Mouse (Mus musculus): ENCODE data around the gene Ntn1.
A peak's percentile ranks its signal among the peaks of the same experiment; 100 is the strongest.

Gene Ntn1

GRCm38 (mm10) chr11:68330398-68331116, 70.1 kb downstream of the Ntn1 start:
- DNase-seq: peak; percentile 89

- no peak for DNase-seq
Observed at GRCm38 (mm10) chr11:68324863-68325262, 75.8 kb downstream of the Ntn1 start.

DNA sequence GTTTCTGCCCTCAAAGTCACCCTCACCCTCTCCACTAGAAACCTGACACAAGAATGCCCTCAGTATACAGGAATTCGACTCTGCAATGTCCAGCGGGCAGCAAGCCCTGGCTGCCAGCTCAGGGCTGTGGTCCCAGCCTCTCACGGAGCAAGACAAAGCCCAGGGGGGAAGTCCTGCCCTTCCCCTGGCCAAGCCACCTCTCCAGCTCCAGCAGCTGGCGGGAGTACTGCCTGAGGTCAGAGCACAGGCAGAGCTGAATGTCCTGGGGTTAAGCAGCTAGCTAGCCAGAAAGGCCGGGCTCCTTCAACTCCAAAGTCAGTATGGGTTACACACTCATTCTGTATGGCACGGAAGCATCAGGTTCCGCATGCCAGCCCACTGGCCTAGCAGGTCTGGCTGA, 79.2 kb downstream of the Ntn1 start:
- DNase-seq: peak; percentile 98

- peak; percentile 84 for DNase-seq
Observed at GRCm38 (mm10) chr11:68315551-68316130, 85.0 kb downstream of the Ntn1 start.

GRCm38 (mm10) chr11:68313861-68314260, 86.8 kb downstream of the Ntn1 start:
- DNase-seq: peak; percentile 94

- DNase-seq: no peak
Observed at GRCm38 (mm10) chr11:68313065-68313464, 87.6 kb downstream of the Ntn1 start.

GRCm38 (mm10) chr11:68308911-68309580, 91.6 kb downstream of the Ntn1 start:
- DNase-seq: peak; percentile 92

- DNase-seq: no peak
Observed at GRCm38 (mm10) chr11:68305997-68306396, 94.6 kb downstream of the Ntn1 start.

DNA sequence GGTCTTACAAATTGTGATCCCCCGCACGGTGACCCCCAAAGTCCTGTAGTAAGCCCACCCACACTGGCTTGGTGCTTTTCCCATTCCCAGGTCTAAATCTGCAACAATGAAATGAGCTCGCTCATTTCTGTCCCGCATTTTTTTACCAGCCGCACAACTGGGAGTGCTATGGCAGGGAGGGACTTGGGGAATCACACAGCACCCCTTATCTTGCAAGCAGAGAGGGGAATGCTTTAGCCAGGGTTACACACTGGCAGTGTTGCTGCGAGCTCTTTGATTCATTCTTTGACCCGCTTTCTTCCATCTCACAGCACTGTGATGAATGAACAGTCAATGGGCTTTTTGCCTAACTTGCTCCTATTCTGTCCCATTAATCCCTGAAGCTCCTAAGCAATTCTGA, 98.3 kb downstream of the Ntn1 start:
- DNase-seq: no peak

DNA sequence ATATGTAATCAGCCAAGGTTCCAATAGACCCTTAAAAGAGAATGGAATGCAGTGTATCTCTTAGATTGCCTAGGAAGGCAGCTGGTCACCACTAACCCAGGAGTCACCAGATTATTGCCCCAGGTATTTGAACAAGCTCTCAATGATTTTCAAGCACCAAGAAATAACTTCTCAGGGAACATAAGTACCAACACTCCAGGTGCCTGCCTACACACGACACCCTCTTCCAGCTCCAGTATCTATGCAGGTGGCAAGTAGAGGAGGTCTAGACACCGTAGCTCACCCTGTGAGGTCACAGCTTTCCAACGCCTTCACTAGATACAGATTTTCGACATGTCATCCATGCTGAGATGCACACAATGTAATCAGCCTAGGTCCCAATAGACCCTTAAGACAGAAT, 99.0 kb downstream of the Ntn1 start:
- no peak for DNase-seq

DNA sequence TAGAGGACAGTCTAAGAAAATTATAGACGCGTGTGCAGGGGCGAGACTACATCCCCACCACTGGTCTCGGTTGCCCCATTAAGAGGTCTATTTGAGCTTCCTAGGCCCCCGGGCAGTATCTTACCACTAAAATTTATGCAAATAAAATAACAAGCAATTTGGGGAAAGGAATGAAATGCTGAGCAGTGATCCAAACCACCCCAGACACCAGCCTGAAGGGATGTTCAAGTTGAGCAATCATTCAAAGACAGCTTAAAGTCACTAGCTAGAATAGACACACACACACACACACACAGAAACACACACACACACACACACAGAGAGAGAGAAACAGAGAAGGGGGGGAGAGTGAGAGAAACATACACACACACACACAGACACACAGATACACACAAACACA, 105.1 kb downstream of the Ntn1 start:
- DNase-seq: no peak

GRCm38 (mm10) chr11:68290631-68291030, 110.0 kb downstream of the Ntn1 start:
- DNase-seq: peak; percentile 93

DNA sequence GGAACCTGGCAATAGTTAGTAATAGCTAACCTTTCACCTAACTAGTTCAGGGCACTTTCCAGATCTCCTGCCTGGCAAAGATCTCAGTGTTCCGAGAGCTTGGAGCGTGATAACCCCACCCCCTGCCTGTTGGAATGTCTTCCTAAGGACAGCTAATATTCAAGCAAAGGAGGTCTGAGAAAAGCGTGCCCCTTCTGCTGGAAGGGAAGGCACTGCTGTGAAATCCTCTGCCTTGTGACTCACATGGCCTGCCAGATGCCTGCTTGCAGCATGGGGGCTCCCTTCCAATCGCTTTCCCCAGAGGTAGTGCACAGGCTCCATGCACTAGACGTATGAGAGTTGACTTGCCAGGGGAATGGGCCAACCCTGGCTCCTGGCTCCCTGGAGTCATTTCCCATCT, 113.3 kb downstream of the Ntn1 start:
- peak; percentile 95 for DNase-seq

- peak; percentile 97 for DNase-seq
Observed at GRCm38 (mm10) chr11:68286142-68286808, 114.3 kb downstream of the Ntn1 start.

GRCm38 (mm10) chr11:68285754-68286141, 114.9 kb downstream of the Ntn1 start:
- DNase-seq: no peak

- peak; percentile 93 for DNase-seq
Observed at GRCm38 (mm10) chr11:68280001-68280510, 120.6 kb downstream of the Ntn1 start.

DNA sequence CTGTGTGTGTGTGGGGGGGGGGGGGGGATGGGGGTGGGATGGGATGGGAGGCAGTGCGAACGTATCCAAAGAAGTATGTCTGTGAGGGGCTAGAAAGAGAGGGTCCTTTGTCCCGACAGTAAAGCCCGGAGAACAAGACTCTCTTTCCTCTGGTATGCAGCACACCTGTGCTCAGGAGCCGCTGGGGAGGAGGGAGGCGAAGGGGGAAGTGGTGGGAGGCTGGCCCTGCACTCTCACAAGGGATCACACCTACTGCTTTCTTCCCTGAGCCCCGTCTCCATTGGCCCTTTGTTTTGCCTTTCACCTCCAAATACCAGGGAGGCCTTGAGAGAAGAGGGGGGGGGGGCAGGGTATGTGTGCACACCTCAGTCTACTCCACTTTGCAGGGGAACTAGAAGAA, 123.7 kb downstream of the Ntn1 start:
- DNase-seq: no peak

DNA sequence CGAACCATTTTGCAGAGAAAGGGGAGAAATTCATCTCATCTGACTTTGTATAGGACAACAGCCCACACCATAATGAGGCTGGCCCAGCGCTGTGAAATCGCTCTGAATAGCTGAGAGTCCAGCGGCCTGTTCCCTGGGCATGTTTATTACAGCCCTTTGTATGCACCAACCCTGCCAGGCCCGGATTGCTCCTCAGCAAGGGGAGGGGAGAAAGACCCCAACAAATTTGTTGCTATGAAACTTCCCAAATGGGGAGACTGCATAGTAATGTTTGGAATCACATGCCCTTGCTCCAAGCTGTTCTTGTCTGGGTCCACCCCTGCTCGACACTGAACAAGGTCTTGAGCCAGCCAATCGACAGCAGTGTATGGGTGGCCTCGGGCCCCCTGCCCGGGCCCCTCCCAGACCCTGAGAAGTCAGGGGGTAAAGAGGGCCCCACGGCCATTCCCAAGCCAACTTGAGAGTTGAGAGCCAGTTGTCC, 126.3 kb downstream of the Ntn1 start:
- DNase-seq: no peak

DNA sequence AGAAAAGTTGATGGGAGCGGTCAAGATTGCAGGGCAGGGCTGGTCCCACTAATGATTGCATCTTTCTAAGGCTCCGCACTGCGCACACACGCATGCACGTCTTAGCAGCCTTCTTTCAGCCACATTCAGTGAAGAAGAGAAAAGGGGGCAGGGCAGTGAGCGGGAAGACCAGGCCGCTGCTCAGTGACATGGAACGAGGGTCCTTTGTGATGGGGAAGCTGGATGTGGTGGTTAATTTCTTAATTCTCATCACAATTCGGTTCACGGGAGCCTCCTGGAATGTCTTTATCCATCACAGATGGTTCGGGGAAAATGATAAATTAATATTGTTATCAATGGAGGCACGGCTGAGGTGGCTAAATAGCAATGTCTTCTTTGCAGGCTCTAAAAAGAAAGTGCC, 126.8 kb downstream of the Ntn1 start:
- DNase-seq: no peak

DNA sequence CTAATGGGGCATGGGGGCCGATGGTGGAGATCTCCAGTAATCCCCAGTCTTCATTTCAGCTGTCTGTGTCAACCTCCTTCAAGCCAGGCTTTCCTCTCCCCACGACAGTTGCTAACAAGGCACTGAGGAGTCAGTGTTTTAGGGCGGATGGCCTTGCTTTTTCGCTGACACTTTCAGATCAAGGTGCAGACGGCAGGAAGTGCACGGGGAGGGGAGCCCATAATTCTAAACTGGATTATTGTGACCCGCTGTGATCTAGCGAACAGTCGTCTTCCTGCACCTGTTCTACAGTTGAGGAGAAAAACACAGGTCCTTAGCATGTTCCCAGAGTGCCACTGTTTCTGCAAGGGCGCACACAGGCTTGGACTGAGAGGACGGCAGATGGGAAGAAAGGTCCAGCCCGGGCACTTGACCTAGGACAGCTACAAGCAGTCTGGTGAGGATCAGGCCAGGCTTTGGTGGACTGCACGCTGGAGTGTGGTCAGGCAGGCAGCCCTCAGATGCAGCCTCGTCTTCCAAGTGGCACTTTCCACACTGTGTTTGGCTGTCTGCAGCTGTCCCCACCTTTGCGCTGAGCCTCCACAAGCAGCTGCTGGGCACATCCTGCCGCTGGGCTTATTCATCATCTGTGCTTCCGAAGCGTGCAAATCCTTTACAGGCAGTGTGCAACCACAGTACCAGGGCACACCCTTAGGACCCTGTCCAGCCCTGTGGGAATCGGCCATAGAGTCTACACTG, 129.7 kb downstream of the Ntn1 start:
- DNase-seq: no peak

- DNase-seq: peak; percentile 96
Observed at GRCm38 (mm10) chr11:68264276-68264675, 136.3 kb downstream of the Ntn1 start.

- no peak for DNase-seq
Observed at GRCm38 (mm10) chr11:68263100-68263499, 137.5 kb downstream of the Ntn1 start.
